Mouse (Mus musculus): ENCODE results near the gene Cmtm4. TPM values are rescaled to one million over a fixed set of nuclear protein-coding genes. Genes with fewer than 3 reads are reported as not detected.
A peak's percentile ranks its signal among the peaks of the same experiment; 100 is the strongest.

The Cmtm4 gene
- 31.1 and 33.3 TPM in 2 replicates for polyA plus RNA-seq (2012; rRNA removed)

- under 1% methylated on average over 48 of the region's 54 CpGs for WGBS
- H3K4me1 ChIP-seq (ENCODE audit: control insufficient read depth, insufficient read depth, low read length) = peaks cover 11% of the 10 kb centered on the region; the same call in 1 of the 2 replicates
- H3K27me3 ChIP-seq (ENCODE audit: control insufficient read depth, insufficient read depth, low read length) = no peaks in the 10 kb centered on the region
- TF ChIP-seq POLR2A (IDR thresholded peaks at IDR 0.05; ENCODE audit: borderline replicate concordance, insufficient read depth, low read length) = peak; percentile 43; the same call in 1 of the 2 replicates
- no peak for TF ChIP-seq CTCF (IDR thresholded peaks at IDR 0.05; ENCODE audit: borderline replicate concordance, insufficient read depth, low read depth, low read length)
- peak within 1 kb of the TSS; percentile 65 for H3K27ac ChIP-seq (ENCODE audit: insufficient read depth, low read length)
- DNase-seq = peak in 1 of 2 experiments; percentile 69
- H3K4me3 ChIP-seq (replicated peaks; ENCODE audit: insufficient read depth, low read depth, low read length) = peak within 1 kb of the TSS; percentile 87
Observed at GRCm38 (mm10) chr8:104395703-104396357, at the start of gene Cmtm4. Cmtm4 (minus strand) TSS chr8:104395807.

GRCm38 (mm10) chr8:104445248-104445647 is 49.6 kb upstream of the Cmtm4 start:
- H3K4me3 ChIP-seq (replicated peaks; ENCODE audit: insufficient read depth, low read depth, low read length) = no peak overlapping the region
- TF ChIP-seq POLR2A (IDR thresholded peaks at IDR 0.05; ENCODE audit: borderline replicate concordance, insufficient read depth, low read length) (no peak), CTCF (IDR thresholded peaks at IDR 0.05; ENCODE audit: borderline replicate concordance, insufficient read depth, low read depth, low read length) (no peak)
- H3K27ac ChIP-seq (ENCODE audit: insufficient read depth, low read length) = no peak overlapping the region
- H3K27me3 ChIP-seq (ENCODE audit: control insufficient read depth, insufficient read depth, low read length) = no peaks in the 10 kb centered on the region
- H3K4me1 ChIP-seq (ENCODE audit: control insufficient read depth, insufficient read depth, low read length) = peaks cover 7% of the 10 kb centered on the region
- DNase-seq = no peak
- 69% methylated on average over 6 of the region's 6 CpGs for WGBS

- Histone ChIP-seq H3K4me3 (replicated peaks; ENCODE audit: insufficient read depth, low read depth, low read length) (peak overlapping the region; percentile 66), H3K27ac (ENCODE audit: insufficient read depth, low read length) (no peak overlapping the region), H3K4me1 (ENCODE audit: control insufficient read depth, insufficient read depth, low read length) (peaks cover 7% of the 10 kb centered on the region), H3K27me3 (ENCODE audit: control insufficient read depth, insufficient read depth, low read length) (no peaks in the 10 kb centered on the region)
- no peak for DNase-seq
- WGBS = 65% methylated on average over 7 of the region's 7 CpGs
- TF ChIP-seq CTCF (IDR thresholded peaks at IDR 0.05; ENCODE audit: borderline replicate concordance, insufficient read depth, low read depth, low read length) (no peak), POLR2A (IDR thresholded peaks at IDR 0.05; ENCODE audit: borderline replicate concordance, insufficient read depth, low read length) (no peak)
Observed at GRCm38 (mm10) chr8:104443125-104443679, 47.6 kb upstream of the Cmtm4 start.

- Histone ChIP-seq H3K27me3 (ENCODE audit: control insufficient read depth, insufficient read depth, low read length) (no peaks in the 10 kb centered on the region), H3K4me1 (ENCODE audit: control insufficient read depth, insufficient read depth, low read length) (peaks cover 7% of the 10 kb centered on the region), H3K4me3 (replicated peaks; ENCODE audit: insufficient read depth, low read depth, low read length) (peak within 1 kb of the TSS; percentile 66), H3K27ac (ENCODE audit: insufficient read depth, low read length) (peak within 1 kb of the TSS; percentile 96)
- peak; percentile 91 to 95 for DNase-seq
- peak; percentile 84 for TF ChIP-seq CTCF (IDR thresholded peaks at IDR 0.05; ENCODE audit: borderline replicate concordance, insufficient read depth, low read depth, low read length)
- peak; percentile 54 for TF ChIP-seq POLR2A (IDR thresholded peaks at IDR 0.05; ENCODE audit: borderline replicate concordance, insufficient read depth, low read length)
- under 1% methylated on average over 75 of the region's 75 CpGs for WGBS
Observed at GRCm38 (mm10) chr8:104442299-104443124, 46.9 kb upstream of the Cmtm4 start, which contains the start of gene Dync1li2. Dync1li2 (minus strand) TSS chr8:104443047.

GRCm38 (mm10) chr8:104441613-104442012 is 46.0 kb upstream of the Cmtm4 start:
- H3K4me3 ChIP-seq (replicated peaks; ENCODE audit: insufficient read depth, low read depth, low read length) = peak overlapping the region; percentile 66
- H3K4me1 ChIP-seq (ENCODE audit: control insufficient read depth, insufficient read depth, low read length) = peaks cover 10% of the 10 kb centered on the region
- 23% methylated on average over 7 of the region's 7 CpGs for WGBS
- DNase-seq = no peak
- H3K27ac ChIP-seq (ENCODE audit: insufficient read depth, low read length) = no peak overlapping the region
- H3K27me3 ChIP-seq (ENCODE audit: control insufficient read depth, insufficient read depth, low read length) = no peaks in the 10 kb centered on the region
- no peak for TF ChIP-seq CTCF (IDR thresholded peaks at IDR 0.05; ENCODE audit: borderline replicate concordance, insufficient read depth, low read depth, low read length)
- no peak for TF ChIP-seq POLR2A (IDR thresholded peaks at IDR 0.05; ENCODE audit: borderline replicate concordance, insufficient read depth, low read length)

GRCm38 (mm10) chr8:104439461-104439860 is 43.9 kb upstream of the Cmtm4 start:
- H3K27me3 ChIP-seq (ENCODE audit: control insufficient read depth, insufficient read depth, low read length) = no peaks in the 10 kb centered on the region
- WGBS = 90% methylated on average over 8 of the region's 8 CpGs
- H3K4me1 ChIP-seq (ENCODE audit: control insufficient read depth, insufficient read depth, low read length) = peaks cover 25% of the 10 kb centered on the region
- H3K4me3 ChIP-seq (replicated peaks; ENCODE audit: insufficient read depth, low read depth, low read length) = no peak overlapping the region
- no peak overlapping the region for H3K27ac ChIP-seq (ENCODE audit: insufficient read depth, low read length)
- no peak for DNase-seq
- TF ChIP-seq CTCF (IDR thresholded peaks at IDR 0.05; ENCODE audit: borderline replicate concordance, insufficient read depth, low read depth, low read length) (no peak), POLR2A (IDR thresholded peaks at IDR 0.05; ENCODE audit: borderline replicate concordance, insufficient read depth, low read length) (no peak)

- 89% methylated on average over 13 of the region's 13 CpGs for WGBS
- no peak overlapping the region for H3K4me3 ChIP-seq (replicated peaks; ENCODE audit: insufficient read depth, low read depth, low read length)
- H3K4me1 ChIP-seq (ENCODE audit: control insufficient read depth, insufficient read depth, low read length) = peaks cover 28% of the 10 kb centered on the region
- no peaks in the 10 kb centered on the region for H3K27me3 ChIP-seq (ENCODE audit: control insufficient read depth, insufficient read depth, low read length)
- TF ChIP-seq CTCF (IDR thresholded peaks at IDR 0.05; ENCODE audit: borderline replicate concordance, insufficient read depth, low read depth, low read length) (no peak), POLR2A (IDR thresholded peaks at IDR 0.05; ENCODE audit: borderline replicate concordance, insufficient read depth, low read length) (no peak)
- DNase-seq = no peak
- peak overlapping the region; percentile 17; the same call in 1 of the 2 replicates for H3K27ac ChIP-seq (ENCODE audit: insufficient read depth, low read length)
Observed at GRCm38 (mm10) chr8:104437494-104438135, 42.0 kb upstream of the Cmtm4 start.
